Mouse (Mus musculus) embryonic facial prominence, embryonic 13.5 days (tissue): ENCODE data around the gene Sfta2. TPM values are rescaled to one million over a fixed set of nuclear protein-coding genes. Genes with fewer than 3 reads are reported as not detected.

Experiments
- ATAC-seq: fragments of 200-750 bp; cut with Nextera tagmentation; 2 replicates; pipeline ENCODE4 v1.8.0; 2017; ENCODE audit warnings: low read depth; ENCODE audit not compliant: insufficient number of reproducible peaks, insufficient read depth, low FRiP score, low TSS enrichment
- H3K27ac ChIP-seq: fragments of 300-500 bp; sonication (generic); 2 replicates; pipeline ENCODE4 v1.5.1; 2015; ENCODE audit warnings: moderate library complexity, mild to moderate bottlenecking, inconsistent platforms
- H3K27me3 ChIP-seq: fragments of 300-500 bp; sonication (generic); 2 replicates; pipeline ENCODE4 v1.6.1; 2015; ENCODE audit warnings: mild to moderate bottlenecking, inconsistent platforms
- H3K36me3 ChIP-seq: fragments of 300-500 bp; sonication (generic); 2 replicates; pipeline ENCODE4 v1.6.1; 2015; ENCODE audit warnings: mild to moderate bottlenecking, inconsistent platforms
- H3K4me1 ChIP-seq: fragments of 300-500 bp; sonication (generic); 2 replicates; pipeline ENCODE4 v1.6.1; 2015; ENCODE audit warnings: inconsistent platforms
- H3K4me2 ChIP-seq: fragments of 300-500 bp; sonication (generic); 2 replicates; pipeline ENCODE4 v1.6.1; 2015; ENCODE audit warnings: moderate library complexity, mild to moderate bottlenecking, inconsistent platforms
- H3K4me3 ChIP-seq: fragments of 300-500 bp; sonication (generic); 2 replicates; pipeline ENCODE4 v1.5.1; 2015; ENCODE audit warnings: mild to moderate bottlenecking, inconsistent platforms
- H3K9ac ChIP-seq: fragments of 300-500 bp; sonication (generic); 2 replicates; pipeline ENCODE4 v1.6.1; 2015; ENCODE audit warnings: mild to moderate bottlenecking, inconsistent platforms
- H3K9me3 ChIP-seq: fragments of 300-500 bp; sonication (generic); 2 replicates; pipeline ENCODE4 v1.6.1; 2016; ENCODE audit warnings: inconsistent platforms
- WGBS: fragments of 180-500 bp; shearing (Covaris S2); methylation state at CpG from one replicate; pipeline ENCODE4 v1.1.7; 2015; ENCODE audit warnings: mixed read lengths; 5-methylcytosine and 5-hydroxymethylcytosine counted together
- polyA plus RNA-seq: library from polyadenylated mRNA; unstranded; fragments of >200 nt; fragmentation: Nextera tagmentation; extraction: Ambion mirVana; gene quantifications from 2 replicates; pipeline ENCODE4 v1.2.1, GENCODE M21; 2015

Sfta2 gene
- polyA plus RNA-seq, 1 experiment from 2014 or later = 0.79 TPM

DNA sequence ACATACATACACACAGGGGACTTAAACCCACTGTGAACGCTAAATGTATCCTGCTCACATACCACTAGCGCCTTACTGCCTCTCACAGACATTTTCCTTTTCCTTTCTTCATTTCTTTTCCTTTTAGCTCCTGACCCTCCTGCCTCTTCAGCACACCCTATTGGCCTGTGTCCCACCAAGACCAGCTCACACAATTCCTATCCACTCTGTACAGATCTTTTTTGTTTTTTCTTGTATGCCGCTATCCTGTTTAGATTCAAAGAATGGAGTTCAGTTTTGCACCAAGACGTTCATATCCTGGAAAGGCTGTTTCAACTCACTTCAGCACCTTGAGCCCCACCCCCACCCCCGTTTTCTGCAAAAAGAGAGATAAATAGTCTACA lies 97.1 kb downstream of the Sfta2 start:
- Histone ChIP-seq H3K4me2 (peak overlapping the region; percentile 85), H3K27me3 (no peaks in the 10 kb centered on the region), H3K27ac (peak overlapping the region; percentile 92), H3K36me3 (peaks cover 15% of the 10 kb centered on the region), H3K4me1 (peaks cover 59% of the 10 kb centered on the region), H3K9me3 (no peaks in the 10 kb centered on the region), H3K4me3 (peak overlapping the region; percentile 43), H3K9ac (peak overlapping the region; percentile 73)
- no peak for ATAC-seq
- WGBS = 30% methylated on average over 5 of the region's 5 CpGs

DNA sequence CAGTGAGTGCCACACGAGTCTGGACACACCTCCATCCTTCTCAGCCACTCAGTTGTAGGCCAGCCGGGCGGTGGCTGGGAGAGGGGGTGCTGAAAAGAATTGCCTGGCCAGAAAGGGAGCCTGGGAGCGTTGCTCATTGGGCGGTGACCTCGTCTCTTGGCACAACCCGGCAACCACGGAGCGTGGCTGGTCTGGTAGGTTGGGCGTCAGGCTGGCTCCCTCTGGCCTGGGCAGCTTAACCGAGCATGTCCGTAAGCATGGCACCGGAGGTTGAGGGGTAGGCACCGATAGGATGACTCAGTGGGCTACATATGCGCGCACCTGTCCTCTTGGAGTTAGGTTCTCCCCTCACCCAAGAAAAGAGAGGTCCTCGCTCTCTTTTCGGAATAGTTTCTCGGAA lies 98.6 kb downstream of the Sfta2 start:
- H3K4me2 ChIP-seq = peak overlapping the region; percentile 85
- 1% methylated on average over 19 of the region's 19 CpGs for WGBS
- peak overlapping the region; percentile 61 for H3K4me3 ChIP-seq
- H3K27me3 ChIP-seq = no peaks in the 10 kb centered on the region
- ATAC-seq = no peak
- H3K4me1 ChIP-seq = peaks cover 73% of the 10 kb centered on the region
- peaks cover 11% of the 10 kb centered on the region for H3K36me3 ChIP-seq
- H3K9ac ChIP-seq = peak overlapping the region; percentile 78
- H3K27ac ChIP-seq = peak overlapping the region; percentile 97
- no peaks in the 10 kb centered on the region for H3K9me3 ChIP-seq

Other genes starting within 250 kb of the Sfta2 start
- gene H2-Q4, start 221.9 kb upstream of the Sfta2 start, polyA plus RNA-seq = 1.6 and 2.1 TPM in 2 replicates
- 0.28 and 0.55 TPM in 2 replicates for gene H2-Q6, start 176.7 kb upstream of the Sfta2 start, polyA plus RNA-seq
- 1.6 and 3.3 TPM in 2 replicates for gene H2-Q7, start 162.4 kb upstream of the Sfta2 start, polyA plus RNA-seq
- 0.14 and 5.4 TPM in 2 replicates for gene H2-Q10, start 131.5 kb upstream of the Sfta2 start, polyA plus RNA-seq
- not detected in 2 replicates for gene Pou5f1, start 95.5 kb upstream of the Sfta2 start, polyA plus RNA-seq
- 74.1 and 78.2 TPM in 2 replicates for gene Tcf19, start 84.7 kb upstream of the Sfta2 start, polyA plus RNA-seq
- gene Cchcr1, start 84.4 kb upstream of the Sfta2 start, polyA plus RNA-seq = 23.2 and 24.2 TPM in 2 replicates
- 1.5 and 1.9 TPM in 2 replicates for gene Psors1c2, start 68.3 kb upstream of the Sfta2 start, polyA plus RNA-seq
- gene Cdsn, start 49.4 kb upstream of the Sfta2 start, polyA plus RNA-seq = 0.10 TPM in 1 of 2 replicates, not detected in the other
- gene 2300002M23Rik, start 34.1 kb upstream of the Sfta2 start, polyA plus RNA-seq = 0.27 and 0.28 TPM in 2 replicates
- gene Gm9573, start 25.1 kb downstream of the Sfta2 start, polyA plus RNA-seq = not detected in 2 replicates
- gene Mucl3, start 42.1 kb downstream of the Sfta2 start, polyA plus RNA-seq = 0.13 TPM in 1 of 2 replicates, not detected in the other
- 15.9 and 17.4 TPM in 2 replicates for gene Vars2, start 66.0 kb downstream of the Sfta2 start, polyA plus RNA-seq
- 39.2 and 48.6 TPM in 2 replicates for gene Gtf2h4, start 72.2 kb downstream of the Sfta2 start, polyA plus RNA-seq
- 65.8 and 69.4 TPM in 2 replicates for gene Ddr1, start 103.1 kb downstream of the Sfta2 start, polyA plus RNA-seq
- 20.1 and 27.7 TPM in 2 replicates for gene Ier3, start 220.1 kb downstream of the Sfta2 start, polyA plus RNA-seq
- gene Flot1, start 221.7 kb downstream of the Sfta2 start, polyA plus RNA-seq = 61.0 and 67.2 TPM in 2 replicates
- 1,166 and 1,221 TPM in 2 replicates for gene Tubb5, start 236.8 kb downstream of the Sfta2 start, polyA plus RNA-seq
- gene Mdc1, start 240.0 kb downstream of the Sfta2 start, polyA plus RNA-seq = 15.7 and 21.0 TPM in 2 replicates